In the genomic region with DNA sequence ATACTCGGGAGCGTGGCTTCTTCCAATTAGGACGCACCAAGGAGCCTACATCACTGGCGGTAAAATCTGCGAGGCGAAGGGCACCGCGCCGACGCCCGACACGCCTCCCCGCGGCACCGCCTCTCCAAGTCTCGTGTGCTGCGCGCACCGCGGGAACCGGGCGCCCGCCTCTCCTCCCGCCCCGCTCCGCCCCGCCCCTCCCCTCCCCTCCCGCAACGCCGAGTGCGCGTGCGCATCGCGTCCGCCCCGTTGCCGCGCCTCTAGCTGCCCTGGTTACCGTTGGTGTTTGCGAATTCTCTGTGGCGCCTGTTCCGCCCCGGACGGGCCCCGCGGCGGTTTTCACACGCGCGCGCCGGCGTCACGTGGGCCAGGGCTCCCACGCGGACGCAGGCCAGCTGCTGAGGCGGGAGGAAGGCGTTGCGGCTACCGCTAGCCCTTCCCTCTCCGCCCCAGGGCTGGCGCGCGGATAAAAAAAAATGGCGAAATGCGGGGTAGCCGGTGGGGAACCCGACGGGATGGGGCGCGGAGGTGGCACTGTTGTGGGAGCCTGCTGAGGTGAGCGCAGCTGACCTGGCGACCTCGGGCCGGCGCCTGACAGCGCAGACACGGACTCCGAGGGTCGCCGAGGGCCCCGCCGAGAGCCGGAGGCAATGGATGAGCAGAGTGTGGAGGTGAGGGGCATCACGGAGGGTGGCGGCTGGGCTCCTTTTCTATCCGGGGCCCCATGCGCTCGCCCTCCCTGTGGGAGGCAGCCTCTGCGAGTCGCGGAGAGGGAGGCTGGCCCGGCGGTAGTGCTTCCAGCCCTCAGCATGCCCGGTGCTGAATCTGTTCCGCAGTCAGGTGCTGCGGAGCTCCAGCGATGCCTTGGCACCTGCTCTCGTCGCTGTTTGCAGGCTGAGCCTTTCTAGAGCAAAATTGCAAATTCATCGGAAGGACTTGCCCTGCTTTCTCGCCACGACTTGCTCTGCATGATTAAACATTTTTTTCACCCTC, we compare ENCODE assay signal across 8 mouse cellular contexts. TPM values are rescaled to one million over a fixed set of nuclear protein-coding genes. Genes with fewer than 3 reads are reported as not detected.
DNase-seq lines count a peak whose midpoint lies in the region; ATAC-seq lines count a peak whose summit lies in the region.

A gene (plus strand): TSS at position 254 of the 993 bp plus-strand sequence.

- no peaks in the 10 kb centered on the region for H3K9me3 ChIP-seq in heart, embryonic 10.5 days
- no peaks in the 10 kb centered on the region for H3K9me3 ChIP-seq in kidney, embryonic 15.5 days (replicated peaks)

- H3K27me3 ChIP-seq in heart, embryonic 10.5 days (ENCODE audit: insufficient read depth, poor library complexity, severe bottlenecking): no peaks in the 10 kb centered on the region
- H3K27me3 ChIP-seq in kidney, embryonic 15.5 days: no peaks in the 10 kb centered on the region

- peak within 1 kb of the TSS; percentile 96 for H3K27ac ChIP-seq in heart, embryonic 10.5 days
- peak within 1 kb of the TSS; percentile 92 for H3K27ac ChIP-seq in kidney, embryonic 15.5 days

- WGBS in heart, embryonic 10.5 days: under 1% methylated on average over 102 of the region's 105 CpGs
- WGBS in kidney, embryonic 15.5 days: under 1% methylated on average over 103 of the region's 105 CpGs

- H3K4me1 ChIP-seq in heart, embryonic 10.5 days: peaks cover 13% of the 10 kb centered on the region
- H3K4me1 ChIP-seq in kidney, embryonic 15.5 days: peaks cover 19% of the 10 kb centered on the region

- peak within 1 kb of the TSS; percentile 98 for H3K4me3 ChIP-seq in heart, embryonic 10.5 days
- peak within 1 kb of the TSS; percentile 78 for H3K4me3 ChIP-seq in kidney, embryonic 15.5 days (replicated peaks)

- peak within 1 kb of the TSS; percentile 74 for H3K4me2 ChIP-seq in kidney, embryonic 15.5 days

- peak; percentile 79 to 82 for DNase-seq in B cell, adult 2 months
- DNase-seq in brain, adult 2 months (ENCODE audit: low read depth, low spot score): peak; percentile 96
- peak; percentile 95 for DNase-seq in heart, embryonic 10.5 days (ENCODE audit: low spot score)
- DNase-seq in liver: peak; percentile 95
- peak; percentile 83 to 92 for DNase-seq in spleen, postnatal 4 days (ENCODE audit: low spot score in 2 of 2)

- ATAC-seq in erythroblast, adult 5-6 weeks (replicated peaks; ENCODE audit: low FRiP score, poor library complexity, severe bottlenecking): peak; percentile 91
- ATAC-seq in kidney, embryonic 15.5 days (replicated peaks; ENCODE audit: low FRiP score): peak; percentile 94
- peak; percentile 88 for ATAC-seq in monocyte, adult 5-6 weeks (replicated peaks; ENCODE audit: insufficient number of reproducible peaks, low FRiP score, low TSS enrichment, poor library complexity, severe bottlenecking)

- H3K36me3 ChIP-seq in heart, embryonic 10.5 days: peaks cover 32% of the 10 kb centered on the region
- H3K36me3 ChIP-seq in kidney, embryonic 15.5 days: peaks cover 34% of the 10 kb centered on the region

- peak within 1 kb of the TSS; percentile 65 for H3K9ac ChIP-seq in kidney, embryonic 15.5 days

RNA-seq across cellular contexts. Expression of the gene that starts here (rescaled TPM):
- 12.7 and 19.0 TPM in 2 replicates for total RNA-seq in erythroblast, adult 5-6 weeks (2015; ENCODE audit: low replicate concordance)
- total RNA-seq in erythroblast, adult 5-6 weeks (2017; ENCODE audit: low replicate concordance): 28.4 and 36.2 TPM in 2 replicates
- 28.7 and 33.3 TPM in 2 replicates for polyA plus RNA-seq in heart, embryonic 10.5 days (2016; fragmentation: Nextera tagmentation; extraction: Ambion mirVana)
- 29.1 and 33.4 TPM in 2 replicates for polyA plus RNA-seq in kidney, embryonic 15.5 days (2015; fragmentation: Nextera tagmentation; extraction: Ambion mirVana)
- total RNA-seq in monocyte, adult 5-6 weeks (2017): 11.8 to 19.2 TPM (median 15.1 TPM) in 3 replicates

Comparison
In these comparisons a context has a peak if more than half of its experiments do, and no peak if none do; other contexts are left out.
1. Peak in every context shown above with its lines: DNase-seq, ATAC-seq, H3K4me3 ChIP-seq and H3K27ac ChIP-seq.